Mouse (Mus musculus) intestine, embryonic 16.5 days (tissue): ENCODE data around the gene Grk3. TPM values are rescaled to one million over a fixed set of nuclear protein-coding genes. Genes with fewer than 3 reads are reported as not detected.

ENCODE experiments used
- ATAC-seq: fragments of 200-750 bp; cut with Nextera tagmentation; 2 replicates; pipeline ENCODE4 v1.8.0; 2017; ENCODE audit warnings: moderate TSS enrichment, moderate library complexity
- H3K27ac ChIP-seq: fragments of 300-500 bp; sonication (generic); 2 replicates; pipeline ENCODE4 v1.5.1; 2014; ENCODE audit warnings: mild to moderate bottlenecking, low read length
- H3K27me3 ChIP-seq: fragments of 300-500 bp; sonication (generic); replicated peaks from 2 replicates; pipeline ENCODE4 v1.6.1; 2014; ENCODE audit warnings: low read length, control low read depth, mixed read lengths; ENCODE audit not compliant: control insufficient read depth, insufficient read depth
- H3K36me3 ChIP-seq: fragments of 300-500 bp; sonication (generic); 2 replicates; pipeline ENCODE4 v1.6.1; 2014; ENCODE audit warnings: low read length, control low read depth; ENCODE audit not compliant: control insufficient read depth, insufficient read depth
- H3K4me1 ChIP-seq: fragments of 300-500 bp; sonication (generic); 2 replicates; pipeline ENCODE4 v1.6.1; 2014; ENCODE audit warnings: low read length, control low read depth, mixed read lengths; ENCODE audit not compliant: control insufficient read depth, insufficient read depth
- H3K4me2 ChIP-seq: fragments of 300-500 bp; sonication (generic); 2 replicates; pipeline ENCODE4 v1.6.1; 2014; ENCODE audit warnings: low read depth, low read length, control low read depth
- H3K4me3 ChIP-seq: fragments of 300-500 bp; sonication (generic); 2 replicates; pipeline ENCODE4 v1.5.1; 2014; ENCODE audit warnings: mild to moderate bottlenecking, low read length
- H3K9ac ChIP-seq: fragments of 300-500 bp; sonication (generic); 2 replicates; pipeline ENCODE4 v1.6.1; 2014; ENCODE audit warnings: low read depth, low read length
- H3K9me3 ChIP-seq: fragments of 300-500 bp; sonication (generic); 2 replicates; pipeline ENCODE4 v1.6.1; 2016; ENCODE audit warnings: low read length, control low read depth; ENCODE audit not compliant: control insufficient read depth
- WGBS: fragments of 180-500 bp; shearing (Covaris S2); extraction: QIAGEN DNeasy Blood & Tissue Kit; methylation state at CpG from one replicate; pipeline ENCODE4 v1.1.7; 2014; 5-methylcytosine and 5-hydroxymethylcytosine counted together
- polyA plus RNA-seq: library from polyadenylated mRNA; unstranded; fragments of >200 nt; fragmentation: Nextera tagmentation; extraction: Ambion mirVana; gene quantifications from 2 replicates; pipeline ENCODE4 v1.2.1, GENCODE M21; 2015

The Grk3 gene
- polyA plus RNA-seq, 1 experiment from 2014 or later = 11.9 TPM

DNA sequence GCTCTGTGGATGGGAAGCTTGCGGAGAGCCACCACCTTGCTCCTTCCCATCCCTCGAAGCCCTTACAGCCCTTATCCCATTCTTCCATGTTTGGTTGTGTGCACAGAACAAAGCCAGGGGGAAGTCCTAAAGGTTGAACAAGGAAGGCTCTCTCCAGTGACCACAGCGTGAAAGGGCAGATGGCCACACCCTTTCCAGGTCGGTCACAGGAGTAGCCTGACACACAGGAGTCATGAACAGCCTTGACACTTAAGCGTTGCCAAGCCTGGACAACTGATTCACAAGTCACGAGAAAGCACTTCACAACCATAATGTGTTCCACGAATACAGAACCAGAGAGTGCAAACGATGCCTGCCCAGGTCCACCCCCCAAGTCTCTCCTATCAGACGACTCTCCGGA is 3.7 kb downstream of the Grk3 start:
- no peaks in the 10 kb centered on the region for H3K9me3 ChIP-seq
- H3K9ac ChIP-seq = no peak overlapping the region
- H3K4me2 ChIP-seq = no peak overlapping the region
- peaks cover 10% of the 10 kb centered on the region for H3K4me1 ChIP-seq
- H3K27ac ChIP-seq = no peak overlapping the region
- ATAC-seq = no peak
- H3K27me3 ChIP-seq = no peaks in the 10 kb centered on the region
- no peak overlapping the region for H3K4me3 ChIP-seq
- 84% methylated on average over 10 of the region's 10 CpGs for WGBS
- H3K36me3 ChIP-seq = no peaks in the 10 kb centered on the region

DNA sequence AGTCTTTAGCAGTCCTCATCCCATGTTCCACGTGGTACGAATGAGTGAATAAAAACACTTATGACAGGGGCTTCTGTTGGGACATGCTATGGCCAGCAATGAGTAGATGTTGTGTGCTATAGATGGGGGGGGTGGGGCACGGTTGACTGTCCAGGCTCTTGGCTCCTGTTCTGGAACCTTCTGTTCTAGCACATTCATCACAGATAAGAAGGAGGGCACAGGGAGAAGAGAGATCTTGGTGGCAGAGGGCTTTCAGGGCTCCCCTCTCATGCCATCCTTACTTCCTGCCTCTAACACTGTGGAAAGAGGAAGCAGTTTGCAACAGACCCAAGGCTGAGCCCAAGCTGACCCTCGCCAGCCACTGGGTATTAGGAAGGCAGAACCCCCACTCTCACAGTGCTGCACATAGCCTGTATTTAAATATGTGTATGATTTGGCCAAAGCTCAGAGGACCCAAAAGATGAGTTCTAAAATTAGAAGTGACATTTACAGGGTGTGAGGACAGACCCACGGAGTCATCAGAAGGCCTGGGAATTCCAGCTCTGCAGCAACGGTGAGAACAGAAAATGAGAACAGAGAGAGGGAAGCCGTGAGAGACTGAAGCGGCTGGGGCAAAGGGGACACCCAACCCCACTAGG is 6.3 kb downstream of the Grk3 start:
- 83% methylated on average over 8 of the region's 8 CpGs for WGBS
- H3K27me3 ChIP-seq = no peaks in the 10 kb centered on the region
- ATAC-seq = no peak

DNA sequence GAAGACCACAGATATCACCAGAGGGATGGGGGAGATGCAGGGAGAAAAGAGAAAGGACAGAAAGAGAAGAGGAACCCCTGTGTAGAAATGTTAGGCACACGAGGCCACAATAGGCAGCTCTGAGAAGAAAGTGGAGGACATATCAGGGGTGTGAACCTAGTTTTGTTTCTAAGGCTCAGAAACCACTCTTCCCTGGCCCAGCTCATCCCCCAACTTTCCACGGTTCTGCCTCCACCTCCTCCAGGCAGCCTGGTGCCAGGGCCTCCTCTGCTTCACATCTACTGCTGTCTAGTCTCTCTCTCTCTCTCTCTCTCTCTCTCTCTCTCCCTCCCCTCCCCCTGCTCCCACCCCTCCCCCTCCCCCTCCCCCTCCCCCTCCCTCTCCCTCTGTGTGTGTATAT is 7.1 kb downstream of the Grk3 start:
- H3K9ac ChIP-seq = no peak overlapping the region
- no peak overlapping the region for H3K4me3 ChIP-seq
- no peaks in the 10 kb centered on the region for H3K27me3 ChIP-seq
- no peak for ATAC-seq
- H3K4me1 ChIP-seq = no peaks in the 10 kb centered on the region
- H3K27ac ChIP-seq = no peak overlapping the region
- no peak overlapping the region for H3K4me2 ChIP-seq
- 68% methylated on average over 2 of the region's 2 CpGs for WGBS
- H3K36me3 ChIP-seq = no peaks in the 10 kb centered on the region
- H3K9me3 ChIP-seq = no peaks in the 10 kb centered on the region

More for the DNA sequence above, 6.3 kb downstream of the Grk3 start:
- H3K4me3 ChIP-seq = no peak overlapping the region
- H3K36me3 ChIP-seq = no peaks in the 10 kb centered on the region
- H3K9ac ChIP-seq = no peak overlapping the region
- H3K9me3 ChIP-seq = no peaks in the 10 kb centered on the region
- H3K27ac ChIP-seq = no peak overlapping the region
- no peak overlapping the region for H3K4me2 ChIP-seq
- H3K4me1 ChIP-seq = 0 out of 2 replicates have a peak, but pooled peaks cover under 1% of the 10 kb centered on the region

DNA sequence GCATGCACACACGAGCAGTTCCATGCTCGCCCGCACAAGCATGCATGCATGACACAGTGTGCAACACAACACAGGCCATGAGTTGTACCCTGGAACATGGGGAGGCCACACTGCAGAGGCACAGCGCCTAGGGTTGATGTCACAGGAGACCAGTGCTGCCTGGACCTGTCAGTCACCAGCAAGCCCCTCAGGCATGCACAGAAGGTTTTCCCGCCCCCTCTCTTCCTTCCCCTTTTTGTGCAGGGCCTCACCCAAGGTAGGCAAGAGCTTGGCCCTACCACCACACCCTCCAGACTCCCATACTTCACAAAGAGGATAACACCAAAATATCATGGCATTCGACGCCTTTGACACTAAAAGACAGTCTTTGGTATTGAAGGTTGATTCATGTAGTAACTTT is 8.6 kb downstream of the Grk3 start:
- H3K9me3 ChIP-seq = no peaks in the 10 kb centered on the region
- H3K27ac ChIP-seq = no peak overlapping the region
- 89% methylated on average over 7 of the region's 7 CpGs for WGBS
- no peaks in the 10 kb centered on the region for H3K4me1 ChIP-seq
- no peak for ATAC-seq
- H3K36me3 ChIP-seq = no peaks in the 10 kb centered on the region
- no peak overlapping the region for H3K4me3 ChIP-seq
- H3K4me2 ChIP-seq = no peak overlapping the region
- no peaks in the 10 kb centered on the region for H3K27me3 ChIP-seq
- no peak overlapping the region for H3K9ac ChIP-seq

DNA sequence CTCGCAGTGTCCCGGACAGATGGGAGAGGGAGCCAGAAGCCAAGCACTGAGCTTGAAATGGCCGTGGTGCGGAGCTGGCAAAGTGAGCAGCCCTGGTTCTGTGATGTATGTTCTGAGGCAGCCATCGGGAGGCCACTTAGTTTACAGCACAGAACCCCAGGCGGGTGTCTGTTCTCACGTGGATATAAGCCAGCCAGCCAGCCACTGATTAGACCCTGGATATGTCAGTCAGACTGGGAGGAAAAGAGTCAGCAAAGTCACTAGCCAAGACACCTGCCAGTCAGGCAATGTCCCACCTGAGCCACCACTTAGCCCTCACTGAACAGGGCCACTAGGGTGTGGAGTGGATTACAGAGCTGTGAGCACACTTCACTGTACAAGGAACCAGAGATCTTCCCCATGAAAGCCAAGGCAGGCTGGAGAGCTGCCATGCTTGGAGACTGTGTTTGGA is 9.6 kb downstream of the Grk3 start:
- no peak overlapping the region for H3K9ac ChIP-seq
- 69% methylated on average over 7 of the region's 7 CpGs for WGBS
- no peaks in the 10 kb centered on the region for H3K4me1 ChIP-seq
- H3K27ac ChIP-seq = no peak overlapping the region
- H3K4me3 ChIP-seq = no peak overlapping the region
- no peaks in the 10 kb centered on the region for H3K9me3 ChIP-seq
- no peaks in the 10 kb centered on the region for H3K36me3 ChIP-seq
- ATAC-seq = no peak
- no peaks in the 10 kb centered on the region for H3K27me3 ChIP-seq
- H3K4me2 ChIP-seq = no peak overlapping the region

DNA sequence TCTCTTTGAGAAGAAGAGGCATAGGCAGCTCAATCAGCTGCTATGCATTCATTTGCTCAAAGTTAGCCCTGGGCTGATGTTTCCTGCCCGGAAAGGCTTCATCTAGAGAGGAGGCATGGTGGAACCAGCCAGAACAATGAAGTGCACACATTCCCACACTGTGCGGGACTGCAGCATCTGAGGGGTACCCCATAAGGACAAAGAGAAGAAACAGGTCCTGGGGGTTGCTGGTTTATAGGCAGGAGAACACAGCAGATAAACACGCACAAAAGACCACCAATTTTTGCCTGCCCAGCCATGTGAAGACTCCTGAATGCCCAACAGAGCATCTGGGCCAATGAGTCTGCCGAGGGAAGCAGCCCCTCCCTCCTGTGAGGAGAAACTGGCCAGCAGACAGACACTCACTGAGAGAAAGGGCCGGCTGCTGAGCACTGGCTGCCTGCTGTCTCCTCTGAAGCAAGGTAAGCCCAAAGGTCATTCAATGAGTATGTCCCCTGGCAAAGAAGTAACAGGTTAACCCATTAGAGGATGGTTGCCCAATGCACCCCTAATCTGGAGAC is 12.7 kb downstream of the Grk3 start:
- no peak overlapping the region for H3K27ac ChIP-seq
- H3K4me3 ChIP-seq = no peak overlapping the region
- H3K9me3 ChIP-seq = no peaks in the 10 kb centered on the region
- no peak for ATAC-seq
- 51% methylated on average over 5 of the region's 5 CpGs for WGBS
- H3K4me2 ChIP-seq = no peak overlapping the region
- H3K27me3 ChIP-seq = no peaks in the 10 kb centered on the region
- no peaks in the 10 kb centered on the region for H3K36me3 ChIP-seq
- 0 out of 2 replicates have a peak, but pooled peaks cover 1% of the 10 kb centered on the region for H3K4me1 ChIP-seq
- H3K9ac ChIP-seq = no peak overlapping the region

DNA sequence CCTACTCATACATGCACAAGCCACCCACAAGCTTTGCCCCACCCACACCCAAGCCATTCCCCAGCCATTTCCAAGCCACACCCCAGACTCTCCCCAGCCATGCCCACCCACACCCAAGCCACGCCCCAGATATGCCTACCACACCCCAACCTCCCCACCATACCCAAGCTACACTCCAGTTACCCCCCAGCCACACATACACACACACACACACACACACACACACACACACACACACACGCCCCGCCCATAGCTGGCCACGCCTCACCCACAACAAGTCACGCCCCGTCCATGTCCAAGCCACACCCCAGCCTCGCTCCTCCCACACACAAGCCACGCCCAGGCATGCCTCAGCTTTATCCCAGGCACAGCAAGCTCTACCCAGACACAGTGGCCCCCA is 16.4 kb downstream of the Grk3 start:
- no peak overlapping the region for H3K27ac ChIP-seq
- no peaks in the 10 kb centered on the region for H3K9me3 ChIP-seq
- no peaks in the 10 kb centered on the region for H3K27me3 ChIP-seq
- ATAC-seq = peak; percentile 59
- H3K36me3 ChIP-seq = 0 out of 2 replicates have a peak, but pooled peaks cover 4% of the 10 kb centered on the region
- no peak overlapping the region for H3K4me3 ChIP-seq
- WGBS = 77% methylated on average over 8 of the region's 8 CpGs
- 0 out of 2 replicates have a peak, but pooled peaks cover 3% of the 10 kb centered on the region for H3K4me1 ChIP-seq
- H3K9ac ChIP-seq = no peak overlapping the region
- no peak overlapping the region for H3K4me2 ChIP-seq

DNA sequence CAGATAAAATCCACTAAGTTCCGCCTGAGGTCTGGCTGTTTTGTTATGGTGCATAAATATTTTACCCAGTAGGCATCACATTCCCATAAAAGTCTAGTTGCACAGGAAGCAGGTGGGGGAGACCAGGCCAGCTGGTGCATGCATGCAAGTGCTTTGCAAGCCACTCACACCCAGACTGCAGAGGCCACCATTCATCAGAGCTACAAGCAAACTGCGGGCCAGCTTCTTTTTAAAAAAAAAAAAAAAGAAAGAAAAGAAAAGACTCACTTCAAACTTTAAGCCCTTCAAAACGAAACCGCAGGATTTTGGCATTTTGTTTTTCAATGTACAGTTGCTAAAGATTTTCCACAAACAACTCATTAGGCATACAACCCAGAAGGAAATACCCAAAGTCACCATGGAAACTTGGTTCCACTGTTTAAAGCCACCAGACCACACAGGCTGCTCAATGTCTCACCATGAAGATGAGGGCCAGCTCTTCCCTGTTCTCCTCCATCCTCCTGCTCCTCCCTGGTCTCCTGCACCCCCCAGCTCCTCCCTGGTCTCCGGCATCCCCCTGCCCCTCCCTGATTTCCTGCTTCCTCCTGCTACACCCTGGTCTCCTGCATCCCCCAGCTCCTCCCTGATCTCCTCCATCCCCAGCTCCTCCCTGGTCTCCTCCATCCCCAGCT is 17.9 kb downstream of the Grk3 start:
- ATAC-seq = no peak
- Histone ChIP-seq H3K9me3 (no peaks in the 10 kb centered on the region), H3K27me3 (no peaks in the 10 kb centered on the region), H3K4me1 (0 out of 2 replicates have a peak, but pooled peaks cover 3% of the 10 kb centered on the region), H3K36me3 (0 out of 2 replicates have a peak, but pooled peaks cover 4% of the 10 kb centered on the region), H3K27ac (no peak overlapping the region), H3K4me3 (no peak overlapping the region), H3K4me2 (no peak overlapping the region), H3K9ac (no peak overlapping the region)
- WGBS = 55% methylated on average over 5 of the region's 5 CpGs

DNA sequence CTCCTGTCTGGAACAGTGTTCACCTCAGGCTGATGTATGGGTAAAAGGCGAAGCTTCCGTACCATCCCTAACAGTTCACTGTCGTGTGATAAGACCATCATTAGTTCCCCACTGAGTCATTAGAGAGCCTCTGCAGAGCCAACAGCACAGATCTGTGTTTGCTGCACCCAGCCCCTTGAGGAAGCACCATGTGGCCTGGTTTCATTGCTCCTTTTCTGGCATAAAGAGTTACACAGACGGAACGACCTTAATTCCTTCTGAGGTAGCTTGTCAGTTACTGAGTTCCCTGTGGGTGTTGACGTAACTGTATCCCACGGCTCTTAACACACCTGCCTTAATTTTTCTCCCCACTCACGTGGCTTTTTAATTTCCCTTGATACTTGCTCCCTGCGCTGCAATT is 24.3 kb downstream of the Grk3 start:
- no peak for ATAC-seq
- H3K4me2 ChIP-seq = no peak overlapping the region
- no peaks in the 10 kb centered on the region for H3K4me1 ChIP-seq
- no peaks in the 10 kb centered on the region for H3K9me3 ChIP-seq
- 0 out of 2 replicates have a peak, but pooled peaks cover 4% of the 10 kb centered on the region for H3K36me3 ChIP-seq
- H3K27ac ChIP-seq = no peak overlapping the region
- 80% methylated on average over 9 of the region's 9 CpGs for WGBS
- H3K4me3 ChIP-seq = no peak overlapping the region
- H3K9ac ChIP-seq = no peak overlapping the region
- no peaks in the 10 kb centered on the region for H3K27me3 ChIP-seq
